Mouse (Mus musculus) brown adipose tissue, adult 24 weeks (tissue): ENCODE measurements around the gene Pagr1b. TPM values are rescaled to one million over a fixed set of nuclear protein-coding genes. Genes with fewer than 3 reads are reported as not detected.

Experiments
- H3K27ac ChIP-seq: fragments of 200-500 bp; replicated peaks from 2 replicates; pipeline ENCODE4 v1.5.1; 2012; ENCODE audit warnings: low read depth, mild to moderate bottlenecking, low read length
- H3K4me1 ChIP-seq: fragments of 200-500 bp; 2 replicates; pipeline ENCODE4 v1.6.1; 2012; ENCODE audit warnings: low read length, mixed read lengths; ENCODE audit not compliant: control insufficient read depth, insufficient read depth, insufficient read length
- H3K4me3 ChIP-seq: fragments of 200-500 bp; 2 replicates; pipeline ENCODE4 v1.5.1; 2012; ENCODE audit warnings: low read depth, mild to moderate bottlenecking, low read length, moderate library complexity; ENCODE audit not compliant: insufficient read depth
- polyA plus RNA-seq: library from polyadenylated mRNA; stranded (reverse); fragments of >200 nt; gene quantifications from 2 replicates; pipeline ENCODE4 v1.2.4, GENCODE M21; 2012; ENCODE audit not compliant: missing spikeins, insufficient read depth, insufficient read length

The Pagr1b gene
- polyA plus RNA-seq = 14.1 TPM in 1 of 2 replicates, not detected in the other

- H3K4me1 ChIP-seq = peaks cover 17% of the 10 kb centered on the region
- peak within 1 kb of the TSS; percentile 93 for H3K27ac ChIP-seq
Observed at GRCm38 (mm10) chr7:127016481-127016485, at the start of gene Pagr1b. Gene Pagr1b, minus strand, starts transcription at chr7:127016484.

GRCm38 (mm10) chr7:127065538-127065937 is 49.3 kb upstream of the Pagr1b start:
- Histone ChIP-seq H3K4me1 (no peaks in the 10 kb centered on the region), H3K27ac (no peak overlapping the region)

More at GRCm38 (mm10) chr7:127016481-127016485, at the start of gene Pagr1b:
- H3K4me3 ChIP-seq = peak within 1 kb of the TSS; percentile 83

GRCm38 (mm10) chr7:127055026-127055585 is 38.8 kb upstream of the Pagr1b start:
- Histone ChIP-seq H3K4me1 (no peaks in the 10 kb centered on the region), H3K27ac (no peak overlapping the region), H3K4me3 (no peak overlapping the region)

More at GRCm38 (mm10) chr7:127065538-127065937, 49.3 kb upstream of the Pagr1b start:
- H3K4me3 ChIP-seq = no peak overlapping the region

- no peaks in the 10 kb centered on the region for H3K4me1 ChIP-seq
- H3K27ac ChIP-seq = peak within 1 kb of the TSS; percentile 62
- H3K4me3 ChIP-seq = peak within 1 kb of the TSS; percentile 84
Observed at GRCm38 (mm10) chr7:127041851-127042672, 25.8 kb upstream of the Pagr1b start, which contains the start of gene Kif22. Gene Kif22, minus strand, starts transcription at chr7:127042471.

GRCm38 (mm10) chr7:127031244-127031643 is 15.0 kb upstream of the Pagr1b start:
- Histone ChIP-seq H3K4me1 (peaks cover 14% of the 10 kb centered on the region; the same call in 1 of the 2 replicates), H3K4me3 (no peak overlapping the region), H3K27ac (no peak overlapping the region)

GRCm38 (mm10) chr7:127030172-127030571 is 13.9 kb upstream of the Pagr1b start:
- H3K4me1 ChIP-seq = peaks cover 14% of the 10 kb centered on the region; the same call in 1 of the 2 replicates
- no peak overlapping the region for H3K27ac ChIP-seq
- H3K4me3 ChIP-seq = no peak overlapping the region

- Histone ChIP-seq H3K4me3 (peak overlapping the region; percentile 74), H3K27ac (peak overlapping the region; percentile 76), H3K4me1 (peaks cover 5% of the 10 kb centered on the region)
Observed at GRCm38 (mm10) chr7:127027885-127028284, 11.6 kb upstream of the Pagr1b start.

GRCm38 (mm10) chr7:127026984-127027726 is 10.9 kb upstream of the Pagr1b start, which contains the start of gene Maz:
Gene Maz, minus strand, starts transcription at chr7:127027037.
- Histone ChIP-seq H3K4me3 (peak within 1 kb of the TSS; percentile 83), H3K4me1 (peaks cover 5% of the 10 kb centered on the region), H3K27ac (peak within 1 kb of the TSS; percentile 77)

- Histone ChIP-seq H3K4me3 (peak overlapping the region; percentile 83), H3K4me1 (peaks cover 5% of the 10 kb centered on the region), H3K27ac (no peak overlapping the region)
Observed at GRCm38 (mm10) chr7:127026616-127026983, 10.3 kb upstream of the Pagr1b start.

- Histone ChIP-seq H3K4me1 (peaks cover 5% of the 10 kb centered on the region), H3K27ac (peak overlapping the region; percentile 68), H3K4me3 (peak overlapping the region; percentile 83)
Observed at GRCm38 (mm10) chr7:127026161-127026600, 9.9 kb upstream of the Pagr1b start.

- H3K4me1 ChIP-seq = peaks cover 5% of the 10 kb centered on the region
Observed at GRCm38 (mm10) chr7:127025556-127026160, 9.4 kb upstream of the Pagr1b start.

GRCm38 (mm10) chr7:127024755-127025555 is 8.7 kb upstream of the Pagr1b start:
- H3K27ac ChIP-seq = peak overlapping the region; percentile 36
- peaks cover 5% of the 10 kb centered on the region for H3K4me1 ChIP-seq
- peak overlapping the region; percentile 83 for H3K4me3 ChIP-seq

More at GRCm38 (mm10) chr7:127025556-127026160, 9.4 kb upstream of the Pagr1b start:
- Histone ChIP-seq H3K4me3 (peak overlapping the region; percentile 83), H3K27ac (peak overlapping the region; percentile 68)

GRCm38 (mm10) chr7:127023896-127024690 is 7.8 kb upstream of the Pagr1b start:
- H3K4me1 ChIP-seq = peaks cover 5% of the 10 kb centered on the region
- H3K27ac ChIP-seq = no peak overlapping the region
- H3K4me3 ChIP-seq = no peak overlapping the region

- no peak overlapping the region; the same call in 1 of the 2 replicates for H3K4me3 ChIP-seq
Observed at GRCm38 (mm10) chr7:127023272-127023691, 7.0 kb upstream of the Pagr1b start.

More at GRCm38 (mm10) chr7:127023272-127023691, 7.0 kb upstream of the Pagr1b start:
- H3K4me1 ChIP-seq = peaks cover 5% of the 10 kb centered on the region
- no peak overlapping the region for H3K27ac ChIP-seq
